Mouse (Mus musculus) liver, adult 2 months (tissue): Measurements from ENCODE around the gene Rhbdl3. TPM values are rescaled to one million over a fixed set of nuclear protein-coding genes. Genes with fewer than 3 reads are reported as not detected.
"Not testable (repeated sequence)": the region's sequence is repeated elsewhere in the genome, so short reads cannot be mapped to it uniquely, and the experiment has no call there.

Experiments used
- DNase-seq: peaks from one replicate; pipeline ENCODE4 v3.0.0-alpha.2; 2011; ENCODE audit warnings: low read depth, low spot score; ENCODE audit errors: extremely low read depth
- H3K27ac ChIP-seq: fragments of 200-500 bp; replicated peaks from 2 replicates; pipeline ENCODE4 v1.5.1; 2012; ENCODE audit warnings: low read depth, mild to moderate bottlenecking, control low read depth, inconsistent platforms, low read length; ENCODE audit not compliant: insufficient read depth
- H3K27me3 ChIP-seq: fragments of 200-500 bp; 2 replicates; pipeline ENCODE4 v1.6.1; 2012; ENCODE audit warnings: mild to moderate bottlenecking, moderate library complexity, low read length, inconsistent platforms; ENCODE audit not compliant: control insufficient read depth, insufficient read depth
- H3K36me3 ChIP-seq: fragments of 200-500 bp; 2 replicates; pipeline ENCODE4 v1.6.1; 2012; ENCODE audit warnings: low read length, inconsistent platforms; ENCODE audit not compliant: control insufficient read depth, insufficient read depth
- H3K4me1 ChIP-seq: fragments of 200-500 bp; 2 replicates; pipeline ENCODE4 v1.6.1; 2011; ENCODE audit warnings: low read length; ENCODE audit not compliant: control insufficient read depth, insufficient read depth
- H3K4me3 ChIP-seq: fragments of 200-500 bp; 2 replicates; pipeline ENCODE4 v1.5.1; 2011; ENCODE audit warnings: low read depth, mild to moderate bottlenecking, control low read depth, low read length, moderate library complexity; ENCODE audit not compliant: insufficient read depth
- H3K79me2 ChIP-seq: fragments of 200-500 bp; 2 replicates; pipeline ENCODE4 v1.6.1; 2012; ENCODE audit warnings: inconsistent platforms, mild to moderate bottlenecking, low read length, moderate library complexity; ENCODE audit not compliant: control insufficient read depth, insufficient read depth
- H3K9ac ChIP-seq: fragments of 200-500 bp; 2 replicates; pipeline ENCODE4 v1.6.1; 2012; ENCODE audit warnings: low read depth, mild to moderate bottlenecking, control low read depth, inconsistent platforms, low read length
- CTCF ChIP-seq: fragments of 200-500 bp; IDR thresholded peaks from 2 replicates; pipeline ENCODE4 v1.5.1; 2011; ENCODE audit warnings: low read depth, low read length, control low read depth
- POLR2A ChIP-seq: fragments of 200-500 bp; IDR thresholded peaks from 2 replicates; pipeline ENCODE4 v1.6.1; 2011; ENCODE audit warnings: low read length, control low read depth; ENCODE audit not compliant: insufficient read depth; ENCODE audit errors: extremely low read depth
- WGBS: fragments of 180-500 bp; shearing (Covaris S2); methylation state at CpG from one replicate; pipeline ENCODE4 v1.1.7; 2018; 5-methylcytosine and 5-hydroxymethylcytosine counted together
- polyA plus RNA-seq: library from polyadenylated mRNA; depleted of rRNA; stranded (reverse); fragments of >200 nt; gene quantifications from 2 replicates; pipeline ENCODE4 v1.2.3, GENCODE M21; 2012
- total RNA-seq: library from RNA; depleted of rRNA; stranded (reverse); fragments of >200 nt; gene quantifications from 2 replicates; pipeline ENCODE4 v1.2.3, GENCODE M21; 2014

Rhbdl3 gene
- total and polyA plus RNA-seq, 2 experiments = 0.06 to 0.09 TPM

GRCm38 (mm10) chr11:80376651-80377050 lies 75.9 kb downstream of the Rhbdl3 start:
- 59% methylated on average over 4 of the region's 4 CpGs for WGBS
- Histone ChIP-seq H3K36me3 (peaks cover 23% of the 10 kb centered on the region), H3K27me3 (no peaks in the 10 kb centered on the region), H3K79me2 (no peaks in the 10 kb centered on the region; the same call in 1 of the 2 replicates), H3K4me1 (0 out of 2 replicates have a peak, but pooled peaks cover 2% of the 10 kb centered on the region), H3K4me3 (no peak overlapping the region), H3K27ac (no peak overlapping the region), H3K9ac (no peak overlapping the region)
- DNase-seq = no peak
- no peak for TF ChIP-seq POLR2A
- no peak for TF ChIP-seq CTCF

GRCm38 (mm10) chr11:80377712-80378451 lies 77.2 kb downstream of the Rhbdl3 start, which contains the start of gene 5730455P16Rik:
5730455P16Rik (minus strand) TSS chr11:80378034.
- H3K27me3 ChIP-seq = no peaks in the 10 kb centered on the region
- TF ChIP-seq CTCF = no peak
- TF ChIP-seq POLR2A = peak; percentile 48; the same call in 1 of the 2 replicates
- no peaks in the 10 kb centered on the region; the same call in 1 of the 2 replicates for H3K79me2 ChIP-seq
- 0 out of 2 replicates have a peak, but pooled peaks cover 2% of the 10 kb centered on the region for H3K4me1 ChIP-seq
- WGBS = 2% methylated on average over 39 of the region's 43 CpGs
- H3K36me3 ChIP-seq = peaks cover 18% of the 10 kb centered on the region
- peak; percentile 65 for DNase-seq
- H3K27ac ChIP-seq = no peak within 1 kb of the TSS
- H3K9ac ChIP-seq = peak within 1 kb of the TSS; percentile 92
- H3K4me3 ChIP-seq = peak within 1 kb of the TSS; percentile 94

- WGBS = 61% methylated on average over 2 of the region's 2 CpGs
- H3K27ac ChIP-seq, DNase-seq, H3K79me2 ChIP-seq, H3K4me3 ChIP-seq, H3K9ac ChIP-seq, H3K27me3 ChIP-seq, H3K4me1 ChIP-seq: not testable (repeated sequence)
- H3K36me3 ChIP-seq = peaks cover 13% of the 10 kb centered on the region
These were observed 77.8 kb downstream of the Rhbdl3 start for GRCm38 (mm10) chr11:80378452-80379068.

GRCm38 (mm10) chr11:80379184-80379583 lies 78.5 kb downstream of the Rhbdl3 start:
- H3K36me3 ChIP-seq, H3K4me3 ChIP-seq, H3K9ac ChIP-seq, H3K27me3 ChIP-seq, H3K79me2 ChIP-seq, DNase-seq, H3K4me1 ChIP-seq, H3K27ac ChIP-seq: not testable (repeated sequence)
- WGBS = 98% methylated on average over 7 of the region's 7 CpGs

- DNase-seq = no peak
These were observed 81.9 kb downstream of the Rhbdl3 start for GRCm38 (mm10) chr11:80382626-80383018.

GRCm38 (mm10) chr11:80383019-80383625 lies 82.4 kb downstream of the Rhbdl3 start, which contains the start of gene Zfp207:
Zfp207 (plus strand) TSS chr11:80383279.
- H3K4me1 ChIP-seq = peaks cover 14% of the 10 kb centered on the region
- H3K27me3 ChIP-seq = no peaks in the 10 kb centered on the region
- peak within 1 kb of the TSS; percentile 94 for H3K27ac ChIP-seq
- peaks cover 16% of the 10 kb centered on the region for H3K36me3 ChIP-seq
- H3K4me3 ChIP-seq = peak within 1 kb of the TSS; percentile 91
- TF ChIP-seq POLR2A (peak; percentile 82; the same call in 1 of the 2 replicates), CTCF (no peak)
- peaks cover 22% of the 10 kb centered on the region for H3K79me2 ChIP-seq
- DNase-seq = peak; percentile 87
- H3K9ac ChIP-seq = peak within 1 kb of the TSS; percentile 86
- WGBS = under 1% methylated on average over 33 of the region's 33 CpGs

More at GRCm38 (mm10) chr11:80382626-80383018, 81.9 kb downstream of the Rhbdl3 start:
- Histone ChIP-seq H3K4me3 (peak overlapping the region; percentile 91), H3K27me3 (no peaks in the 10 kb centered on the region), H3K4me1 (peaks cover 14% of the 10 kb centered on the region), H3K27ac (peak overlapping the region; percentile 78), H3K79me2 (peaks cover 22% of the 10 kb centered on the region), H3K36me3 (peaks cover 12% of the 10 kb centered on the region), H3K9ac (peak overlapping the region; percentile 69)
- no peak for TF ChIP-seq CTCF
- TF ChIP-seq POLR2A = no peak
- 2% methylated on average over 12 of the region's 12 CpGs for WGBS
